Mouse (Mus musculus) MEL (cell line): ENCODE measurements at regions not wholly inside any gene's neighbourhood (a gene's known extent, or its start where the extent isn't known, plus 50 kb on each side); places are given as distances from the start of the nearest gene placed in this dataset.

Experiments
- CTCF ChIP-seq, 3 experiments: IDR thresholded peaks in 2 of 3; conservative IDR thresholded peaks in 1 of 3; 2 replicates each; pipeline ENCODE4 v1.5.1; 2011 to 2012; ENCODE audit warnings: low read length in 3 of 3, low read depth in 2 of 3, mild to moderate bottlenecking in 2 of 3, improper control_type of control experiment in 1 of 3, inconsistent platforms in 1 of 3, mixed read lengths in 1 of 3, moderate library complexity in 1 of 3; ENCODE audit not compliant: control insufficient read depth in 1 of 3, insufficient read depth in 1 of 3, poor library complexity in 1 of 3, severe bottlenecking in 1 of 3
- HCFC1 ChIP-seq: IDR thresholded peaks from 2 replicates; pipeline ENCODE4 v1.6.1; 2012; ENCODE audit warnings: low read depth, mild to moderate bottlenecking, inconsistent platforms, low read length, improper control_type of control experiment, moderate library complexity

DNA sequence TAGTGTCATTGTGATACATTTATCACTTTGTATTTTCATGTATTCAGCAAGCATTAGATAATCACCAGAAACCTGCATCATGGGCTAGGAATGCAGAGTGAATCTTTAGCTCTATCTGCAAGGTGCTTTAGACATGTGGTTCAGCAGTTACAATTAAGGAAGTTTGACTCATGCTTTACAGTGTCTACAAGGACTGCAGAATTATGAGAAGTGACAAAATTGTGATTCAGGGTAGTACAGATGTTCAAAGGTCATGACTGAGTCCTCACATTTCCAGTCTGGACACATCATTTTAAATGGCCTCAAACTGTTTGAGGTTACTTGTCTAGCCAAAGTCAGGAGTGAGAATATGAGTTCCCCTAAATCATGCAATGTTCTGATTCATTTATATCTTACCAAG is 171.3 kb upstream of the Pappa start:
- no peak for TF ChIP-seq CTCF (IDR thresholded peaks at IDR 0.05 in 2 of 3, conservative IDR thresholded peaks at IDR 0.05 in 1 of 3; ENCODE audit: control insufficient read depth in 1 of 3, insufficient read depth in 1 of 3, low read depth in 2 of 3, low read length in 3 of 3, poor library complexity in 1 of 3, severe bottlenecking in 1 of 3)
- TF ChIP-seq HCFC1, result no peak
